Mouse (Mus musculus) neutrophil, adult 5-6 weeks (primary cell): ENCODE data around the gene Ptpn14. TPM values are rescaled to one million over a fixed set of nuclear protein-coding genes. Genes with fewer than 3 reads are reported as not detected.
"Not testable (repeated sequence)": the region's sequence is repeated elsewhere in the genome, so short reads cannot be mapped to it uniquely, and the experiment has no call there.

ENCODE experiments used
- ATAC-seq: fragments of 151-379, 151-347 bp; 2 replicates; pipeline ENCODE4 v1.8.0; 2017; ENCODE audit warnings: mild to moderate bottlenecking, moderate TSS enrichment; ENCODE audit not compliant: insufficient number of reproducible peaks, poor library complexity, low FRiP score, severe bottlenecking; ENCODE audit errors: extremely low read depth
- total RNA-seq: library from RNA; stranded (forward); fragments of 200-1000 nt; gene quantifications from 2 replicates; pipeline ENCODE4 v1.2.3, GENCODE M21; 2017

The Ptpn14 gene
- total RNA-seq = 1.3 and 1.5 TPM in 2 replicates

DNA sequence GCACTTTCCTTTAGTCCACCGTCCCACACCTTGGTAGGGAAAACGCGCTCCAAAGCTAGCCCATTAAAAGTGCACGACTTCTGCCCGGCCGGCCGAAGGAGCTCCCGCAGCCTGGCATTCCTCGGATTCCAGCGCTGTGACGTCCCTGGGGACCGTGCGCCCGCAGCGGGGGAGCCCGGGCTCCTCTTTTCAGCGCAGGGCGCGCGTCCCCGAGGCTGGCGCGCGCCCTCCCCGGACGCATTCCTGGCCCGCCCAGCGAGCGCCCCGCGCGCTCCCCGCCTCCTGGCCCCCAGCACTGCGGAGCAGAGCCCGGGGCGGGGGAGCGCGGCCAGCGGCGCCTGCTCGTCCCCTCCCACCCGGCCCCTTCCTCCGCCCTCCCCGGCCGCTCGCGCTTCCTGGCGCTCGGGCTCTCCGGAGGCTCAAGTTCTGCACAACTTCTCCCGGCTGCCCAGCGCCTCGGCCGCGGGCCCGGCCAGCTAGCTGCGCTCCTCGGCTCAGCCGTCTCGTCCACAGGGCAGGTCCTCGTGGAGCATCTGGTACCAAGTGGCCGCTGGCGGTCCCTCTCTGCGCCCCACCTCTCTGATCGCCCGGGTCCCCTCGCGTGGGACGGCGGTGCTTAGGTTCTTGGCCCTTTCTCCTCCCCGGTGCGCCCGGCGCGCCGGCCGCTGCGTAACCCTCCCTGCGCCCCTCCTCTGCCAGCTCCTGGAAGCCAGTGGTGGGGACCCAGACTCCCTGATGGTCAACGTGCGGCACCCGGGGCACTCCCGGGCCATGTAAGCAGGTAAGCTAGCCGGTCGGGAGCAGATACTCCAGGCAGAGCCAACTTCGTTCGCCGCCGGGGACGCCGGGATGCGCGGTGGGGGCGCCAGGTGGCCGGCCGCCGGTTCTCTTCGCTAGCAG is at the start of gene Ptpn14:
Ptpn14 (plus strand) TSS at position 385 of the 900 bp plus-strand sequence.
- no peak for ATAC-seq

DNA sequence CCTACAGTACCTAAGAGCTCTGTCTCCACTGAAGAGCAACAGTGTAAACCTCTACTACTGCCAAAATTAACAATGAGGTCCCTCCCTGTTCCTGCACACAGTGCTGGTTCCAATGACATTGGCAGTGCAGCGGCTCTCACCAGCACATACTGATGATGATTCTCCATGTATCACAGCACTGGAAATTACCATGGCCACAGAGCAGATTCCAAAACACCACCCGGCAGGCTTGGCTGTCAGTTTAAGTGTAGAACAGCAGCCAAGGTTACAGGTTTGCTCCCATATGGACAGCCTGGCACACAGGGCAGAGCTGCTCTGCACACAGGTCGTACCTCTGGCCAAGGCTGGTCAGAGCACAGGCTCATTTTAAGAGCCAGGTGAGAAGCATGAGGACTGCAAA is 48.5 kb upstream of the Ptpn14 start:
- ATAC-seq = no peak

DNA sequence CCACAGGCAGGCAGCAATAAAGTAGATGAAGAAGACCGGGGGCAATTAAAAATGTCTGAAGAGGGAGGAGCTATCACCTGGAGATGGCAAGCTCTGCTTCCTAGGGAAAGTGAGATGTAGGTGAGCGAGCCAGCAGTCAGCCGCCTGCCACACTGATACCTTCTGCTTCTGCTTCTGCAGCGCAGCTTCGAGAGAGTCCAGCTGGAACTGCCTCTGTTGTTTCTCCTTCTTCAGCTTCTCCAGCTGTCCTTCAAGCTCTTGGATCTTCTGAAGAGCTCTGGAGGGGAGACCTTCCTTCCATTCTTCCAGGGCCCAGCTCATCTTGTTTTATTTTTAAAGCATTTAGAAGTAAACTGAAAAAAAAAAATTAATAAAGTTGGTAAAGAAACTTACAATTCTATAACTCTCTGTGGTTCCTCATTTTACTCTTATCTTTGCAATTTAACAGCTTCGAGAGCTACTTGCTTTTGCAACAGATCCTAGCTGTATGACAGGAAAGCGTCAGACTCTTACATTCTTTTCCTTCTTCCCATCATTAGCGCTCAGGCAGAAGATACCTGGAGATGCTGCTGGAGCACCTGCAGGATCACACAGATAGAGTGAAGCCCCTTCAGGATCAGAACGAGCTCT is 43.2 kb upstream of the Ptpn14 start:
- ATAC-seq = no peak

DNA sequence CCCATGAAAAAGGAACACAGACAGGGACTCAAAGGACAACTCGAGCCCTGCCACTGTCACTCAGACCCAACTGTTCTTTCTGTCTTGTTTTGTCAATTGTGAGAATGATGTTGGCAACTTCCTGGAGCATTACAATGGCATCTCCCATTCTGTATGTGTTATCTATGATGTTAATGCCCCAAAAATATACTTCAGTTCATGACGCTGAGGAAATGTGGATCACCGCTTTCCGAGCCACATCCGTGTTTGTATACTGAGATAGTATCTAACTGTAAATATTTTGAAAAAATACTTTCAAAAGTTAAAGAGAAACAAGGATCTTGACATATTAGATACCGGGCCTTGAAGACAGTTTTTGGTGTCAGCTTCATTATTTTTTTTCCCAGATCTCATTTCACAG is 42.0 kb upstream of the Ptpn14 start:
- ATAC-seq = no peak

DNA sequence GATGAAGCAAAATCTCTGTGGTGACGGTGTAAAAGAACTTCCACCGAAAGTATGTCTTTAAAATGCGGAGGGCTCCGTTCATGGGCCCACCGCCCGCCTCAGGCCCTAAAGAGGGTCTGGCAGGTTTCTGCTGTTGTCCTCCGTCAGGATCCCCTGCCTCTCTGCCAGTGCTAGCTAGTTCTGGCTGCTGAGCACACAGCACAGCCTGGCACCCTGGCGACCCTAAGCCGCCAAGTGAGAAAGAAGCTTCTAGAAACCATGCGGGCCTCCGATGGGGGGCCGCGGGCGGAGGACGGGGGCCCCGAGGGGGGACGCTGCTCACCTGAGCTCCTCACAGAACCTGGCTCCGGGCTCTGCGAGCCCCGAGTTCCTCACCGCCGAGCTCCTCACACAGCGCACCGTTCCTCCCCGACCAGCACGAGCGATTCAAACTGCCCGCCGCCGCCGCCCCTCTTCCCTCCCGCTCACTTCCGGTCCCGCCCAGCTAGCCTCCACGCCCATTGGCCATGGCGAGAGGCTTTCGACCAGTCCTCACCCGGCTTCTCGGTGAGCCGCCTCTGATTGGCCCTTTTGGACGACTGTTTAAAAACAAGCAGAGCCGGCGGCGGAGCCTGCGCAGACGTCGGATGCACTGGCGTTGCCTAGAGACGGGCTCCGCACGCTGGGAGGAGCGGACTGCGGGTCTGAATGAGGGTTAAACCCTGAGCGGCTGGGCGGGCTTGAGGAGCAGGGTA is 40.2 kb upstream of the Ptpn14 start, which contains the start of gene Cenpf:
Cenpf (minus strand) TSS at position 433 of the 734 bp plus-strand sequence.
- peak; percentile 99 for ATAC-seq

DNA sequence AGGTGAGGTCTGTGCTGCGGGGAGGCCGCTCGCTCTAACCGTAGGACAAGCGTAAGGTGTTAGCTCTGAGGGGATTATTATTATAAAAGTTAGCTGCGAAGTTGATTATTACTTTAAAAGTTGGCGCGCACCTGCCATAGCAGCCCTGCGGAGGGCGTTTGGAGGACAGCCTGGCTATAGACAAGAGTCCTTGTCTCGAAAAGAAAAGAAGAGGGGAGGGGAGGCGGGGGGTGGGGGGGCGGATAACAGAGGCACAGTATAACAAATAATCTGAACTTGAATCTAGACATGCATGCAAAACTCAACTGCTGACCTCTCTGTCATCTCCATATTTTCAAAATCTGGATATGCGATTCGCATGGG is 39.7 kb upstream of the Ptpn14 start:
- no peak for ATAC-seq

DNA sequence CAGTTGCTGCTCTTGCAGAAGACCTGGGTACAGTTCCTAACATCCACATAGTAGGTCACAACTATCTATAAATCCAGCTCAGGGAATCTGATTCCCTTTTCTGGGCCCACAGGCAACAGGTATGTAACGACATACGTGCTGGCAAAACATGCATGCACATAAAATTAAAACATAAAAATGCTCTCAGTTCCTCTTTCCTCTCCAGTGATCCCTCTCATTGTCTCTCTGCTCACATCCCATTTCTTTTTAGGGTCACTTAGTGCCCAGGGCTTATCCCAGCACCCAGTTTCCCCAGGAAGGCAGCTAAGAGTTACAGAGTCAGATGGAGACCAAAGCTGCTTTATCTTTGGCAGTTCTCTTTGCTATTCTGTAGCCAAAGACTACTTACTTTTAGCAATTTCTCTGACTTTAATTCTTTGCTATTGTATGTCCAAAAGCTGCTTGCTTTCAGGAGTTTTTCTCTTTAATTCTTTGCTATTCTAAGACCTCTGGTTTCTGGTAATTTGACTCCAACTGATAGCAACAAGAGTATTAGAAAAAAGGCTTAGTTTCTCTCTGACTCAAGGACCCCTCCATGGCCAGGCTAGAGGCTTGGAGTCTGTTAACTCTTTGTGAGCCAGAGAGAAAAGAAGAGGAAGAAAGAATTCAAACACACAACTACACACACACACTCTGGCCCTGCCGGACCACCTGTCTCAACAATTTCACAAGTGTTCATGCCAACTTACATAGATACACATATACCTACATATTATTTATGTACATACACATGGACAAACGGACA is 38.8 kb upstream of the Ptpn14 start:
- no peak for ATAC-seq

DNA sequence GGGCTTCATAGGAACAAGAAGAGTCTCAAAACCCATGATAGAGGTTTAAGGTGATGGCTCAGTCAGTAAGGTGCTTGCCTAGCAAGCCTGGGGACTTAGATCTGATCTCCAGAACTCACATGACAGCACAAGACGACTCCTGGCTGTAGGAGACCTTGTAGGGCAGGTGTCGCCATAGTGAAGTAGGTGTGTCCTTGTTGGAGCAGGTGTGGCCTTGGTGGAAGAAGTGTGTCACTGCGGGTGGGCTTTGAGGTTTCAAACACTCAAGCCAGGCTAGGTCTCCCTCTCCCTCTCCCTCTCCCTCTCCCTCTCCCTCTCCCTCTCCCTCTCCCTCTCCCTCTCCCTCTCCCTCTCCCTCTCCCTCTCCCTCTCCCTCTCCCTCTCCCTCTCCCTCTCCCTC is 35.6 kb upstream of the Ptpn14 start:
- ATAC-seq = not testable (repeated sequence)

DNA sequence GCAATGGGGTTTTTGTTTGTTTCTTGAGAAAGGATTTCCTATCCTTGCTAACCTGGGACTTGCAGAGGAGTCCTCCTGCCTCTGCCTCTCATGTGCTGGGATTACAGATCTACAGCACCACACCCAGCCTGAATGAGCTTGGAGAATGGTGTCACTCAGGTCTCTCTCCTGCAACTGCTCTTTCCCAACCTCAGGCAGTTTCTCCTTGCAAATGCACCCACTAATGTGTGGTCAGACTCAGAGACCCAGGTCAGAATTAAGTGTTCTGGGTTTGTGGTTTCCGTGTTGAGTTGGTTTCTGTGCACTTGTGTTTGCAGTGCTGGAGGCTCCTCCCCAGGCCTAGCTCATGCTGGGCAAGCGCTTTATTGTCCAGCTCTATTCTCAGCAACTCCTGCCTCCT is 33.7 kb upstream of the Ptpn14 start:
- ATAC-seq = no peak

DNA sequence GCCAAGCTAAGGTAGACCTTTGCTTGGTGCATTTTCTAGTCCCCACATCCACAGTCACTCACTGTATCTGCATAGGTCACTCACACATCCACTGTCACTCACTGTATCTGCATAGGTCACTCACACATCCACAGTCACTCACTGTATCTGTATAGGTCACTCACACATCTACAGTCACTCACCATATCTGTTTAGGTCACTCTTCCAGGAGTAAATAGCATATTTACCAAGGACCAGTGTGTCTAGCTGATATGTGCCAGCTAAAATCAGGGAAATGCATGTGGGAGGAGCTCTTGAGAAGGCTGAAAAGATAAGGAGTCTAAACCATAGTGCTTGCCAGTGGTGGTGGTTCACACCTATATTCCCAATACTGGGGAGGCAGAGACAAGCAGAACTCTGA is 32.7 kb upstream of the Ptpn14 start:
- no peak for ATAC-seq

DNA sequence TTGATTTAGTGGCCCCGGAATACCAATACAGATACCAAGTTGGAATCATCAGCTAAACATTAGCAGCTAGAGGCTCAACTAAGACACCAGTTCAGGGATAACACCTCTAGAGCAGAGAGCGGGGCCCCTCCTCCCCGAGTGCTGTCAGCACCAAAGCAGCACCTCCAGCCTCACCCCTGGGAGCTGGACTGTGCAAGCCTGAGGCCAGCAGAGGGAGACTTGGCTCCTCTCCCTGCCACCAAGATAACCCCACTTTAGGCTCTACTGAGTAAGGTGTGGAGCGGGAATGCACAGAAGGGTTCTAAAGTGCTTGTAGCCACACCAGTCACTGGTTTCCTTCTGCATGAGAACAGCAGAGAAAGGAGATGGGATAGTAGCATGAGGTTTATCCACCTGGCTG is 29.7 kb upstream of the Ptpn14 start:
- ATAC-seq = no peak

DNA sequence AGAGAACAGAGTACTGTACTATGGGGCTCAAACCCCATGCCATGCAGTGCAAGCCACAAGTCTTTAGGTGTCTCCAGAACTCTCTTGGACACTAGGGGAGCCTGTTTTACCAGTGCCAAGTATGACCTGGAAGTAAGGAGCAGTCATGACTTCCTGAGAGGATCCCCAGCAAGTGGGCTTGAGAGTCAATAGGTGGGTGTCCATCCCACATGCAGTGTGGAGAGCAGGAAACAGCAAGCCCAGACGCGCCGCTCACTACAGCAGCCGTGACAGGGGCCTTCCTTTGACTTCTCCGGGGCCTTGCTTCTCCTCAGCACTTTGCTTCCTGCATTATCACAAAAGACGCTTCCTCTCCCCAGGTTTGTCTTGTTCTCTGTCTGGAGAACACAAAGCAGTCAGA is 27.9 kb upstream of the Ptpn14 start:
- ATAC-seq = no peak

DNA sequence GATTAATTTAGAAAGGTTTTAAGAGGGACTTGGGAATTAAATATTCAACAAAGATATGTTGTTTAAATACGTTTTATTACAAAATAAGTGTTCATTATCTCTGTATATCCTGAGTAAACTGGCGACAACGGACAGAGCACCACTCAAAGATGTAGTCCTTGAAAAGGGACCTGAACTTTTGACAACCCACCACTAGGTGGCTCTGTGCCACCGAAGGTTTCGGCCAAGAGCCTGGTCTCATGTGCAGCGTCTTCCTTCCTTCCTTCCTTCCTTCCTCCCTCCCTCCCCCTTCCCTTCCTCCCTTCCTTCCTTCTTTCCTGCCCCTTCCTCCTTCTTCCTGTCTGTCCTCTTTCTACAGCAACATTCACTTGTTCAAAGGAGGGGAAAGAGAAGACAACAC is 27.1 kb upstream of the Ptpn14 start:
- ATAC-seq = peak; percentile 66; the same call in 1 of the 2 replicates

DNA sequence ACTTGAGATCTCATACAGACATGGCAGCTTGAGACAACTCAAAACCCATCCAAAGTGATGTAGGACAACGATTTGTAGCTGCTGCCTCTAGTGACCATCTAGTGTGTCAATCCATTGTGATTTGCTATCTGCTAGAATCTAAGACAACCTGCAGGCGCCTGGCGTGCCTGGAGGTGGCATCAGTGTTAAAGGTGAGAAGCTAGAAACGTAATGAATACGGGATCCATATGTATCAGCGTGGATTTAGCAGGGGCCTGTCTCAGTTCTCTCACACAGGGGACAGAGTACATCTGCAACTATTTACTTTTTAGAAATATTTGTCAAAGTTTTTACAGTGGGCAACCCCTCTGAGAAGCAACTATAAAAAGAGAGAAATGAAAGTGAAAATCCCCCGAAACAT is 24.9 kb upstream of the Ptpn14 start:
- ATAC-seq = peak; percentile 57; the same call in 1 of the 2 replicates

DNA sequence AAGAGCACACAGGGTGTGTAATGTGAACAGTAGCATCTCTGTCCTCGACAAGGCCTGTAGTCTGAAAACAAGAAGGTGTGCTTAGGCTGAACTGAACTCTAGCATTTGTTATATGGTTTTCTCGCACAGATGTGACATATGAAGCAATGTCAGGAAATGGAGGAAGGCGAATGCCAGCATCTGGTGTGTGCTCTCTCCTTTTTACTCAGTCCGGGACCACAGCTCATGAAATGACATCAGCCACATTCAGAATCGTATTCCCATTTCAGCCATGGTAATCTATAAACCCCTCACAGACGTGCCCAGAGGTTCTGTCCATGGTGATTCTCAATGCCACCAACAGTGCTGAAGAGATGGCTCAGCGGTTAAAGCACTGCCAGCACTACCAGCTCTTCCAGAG is 24.5 kb upstream of the Ptpn14 start:
- no peak for ATAC-seq

DNA sequence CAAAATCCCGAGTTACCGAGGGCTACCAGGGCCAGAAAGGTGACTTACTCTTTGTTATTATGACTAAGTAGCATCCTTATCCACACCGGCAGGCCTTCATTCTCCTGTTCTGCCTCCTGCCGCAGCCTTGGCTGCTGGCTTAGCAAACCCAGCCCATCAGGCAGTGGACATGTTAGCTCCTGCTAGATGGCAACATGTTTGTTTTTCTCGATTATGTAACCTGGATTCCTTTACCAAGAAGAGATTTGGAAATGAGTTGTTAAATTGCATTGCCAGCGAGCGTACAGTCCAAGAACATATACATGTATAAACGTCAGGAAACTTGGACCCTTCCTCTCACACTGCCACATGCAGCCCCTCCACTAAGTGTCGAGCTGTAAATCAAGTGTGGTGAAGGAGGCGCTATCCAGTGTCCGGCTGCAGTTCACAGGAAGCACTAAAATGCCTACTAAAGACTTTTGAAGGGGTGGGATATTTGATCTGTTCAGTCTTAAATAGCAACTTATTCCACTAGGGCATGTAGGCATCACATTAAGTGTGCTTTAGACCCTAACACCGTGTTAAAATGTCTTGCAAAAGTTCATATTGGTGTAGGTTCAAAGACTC is 21.9 kb upstream of the Ptpn14 start:
- no peak for ATAC-seq

DNA sequence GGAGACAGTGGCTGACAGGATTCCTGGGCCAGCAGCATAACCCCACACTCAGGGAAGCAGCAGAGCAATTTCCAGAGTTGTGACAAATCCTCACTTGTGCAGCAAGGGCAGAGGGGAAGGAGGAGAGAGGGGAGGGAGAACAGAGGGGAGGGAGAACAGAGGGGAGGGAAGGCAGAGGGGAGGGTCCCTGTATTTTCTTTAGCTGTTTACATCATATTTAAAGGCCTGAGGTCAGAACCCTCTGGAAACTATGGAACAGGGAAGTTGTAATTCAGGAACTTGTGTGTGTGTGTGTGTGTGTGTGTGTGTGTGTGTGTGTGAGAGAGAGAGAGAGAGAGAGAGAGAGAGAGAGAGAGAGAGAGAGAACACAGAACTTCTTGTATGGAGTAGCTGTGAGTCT is 21.1 kb upstream of the Ptpn14 start:
- no peak for ATAC-seq

DNA sequence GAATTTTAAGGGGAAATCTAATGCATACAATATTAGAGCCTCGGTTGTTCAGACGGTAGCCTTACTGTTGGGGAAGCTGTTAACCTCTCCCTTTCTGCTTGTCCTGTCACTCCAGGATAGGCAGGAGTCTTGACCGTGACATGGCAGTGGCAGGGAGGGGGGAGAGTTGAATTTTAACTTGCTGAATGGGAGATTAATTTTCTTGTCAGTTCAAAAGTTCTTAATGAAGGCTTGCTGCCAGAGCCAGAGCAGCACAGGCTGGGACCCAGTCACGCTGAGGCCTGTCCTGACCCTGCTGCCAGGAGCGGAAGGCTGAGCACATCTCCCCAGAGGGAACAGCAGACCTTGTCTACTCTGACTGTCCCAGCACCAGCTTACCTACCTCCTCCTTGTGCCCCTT is 20.6 kb upstream of the Ptpn14 start:
- ATAC-seq = no peak

DNA sequence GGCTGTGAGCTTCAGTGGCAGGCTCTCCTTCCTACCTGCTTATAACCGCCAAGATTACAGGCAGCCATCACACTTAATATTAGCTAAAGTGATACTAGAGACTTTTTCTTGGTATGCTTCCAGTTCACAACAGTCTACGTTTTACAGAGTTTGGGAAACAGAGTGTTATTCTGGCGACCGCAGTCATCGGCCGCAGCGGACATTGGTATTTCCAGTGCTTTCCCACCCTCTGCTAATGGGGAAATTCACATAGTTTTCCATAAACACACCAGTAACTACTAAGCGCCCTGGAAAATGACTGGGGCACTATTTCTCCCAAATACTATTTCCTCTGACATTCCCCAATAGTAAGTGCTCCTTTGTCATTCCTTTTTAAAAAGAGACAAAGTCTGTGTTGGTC is 19.1 kb upstream of the Ptpn14 start:
- ATAC-seq = no peak
